Mouse (Mus musculus) heart, adult 11 months (tissue): ENCODE results near the gene Trim44.

Source experiments
- DNase-seq: peaks from one replicate; pipeline ENCODE4 v3.0.0; 2022

Gene Trim44

DNA sequence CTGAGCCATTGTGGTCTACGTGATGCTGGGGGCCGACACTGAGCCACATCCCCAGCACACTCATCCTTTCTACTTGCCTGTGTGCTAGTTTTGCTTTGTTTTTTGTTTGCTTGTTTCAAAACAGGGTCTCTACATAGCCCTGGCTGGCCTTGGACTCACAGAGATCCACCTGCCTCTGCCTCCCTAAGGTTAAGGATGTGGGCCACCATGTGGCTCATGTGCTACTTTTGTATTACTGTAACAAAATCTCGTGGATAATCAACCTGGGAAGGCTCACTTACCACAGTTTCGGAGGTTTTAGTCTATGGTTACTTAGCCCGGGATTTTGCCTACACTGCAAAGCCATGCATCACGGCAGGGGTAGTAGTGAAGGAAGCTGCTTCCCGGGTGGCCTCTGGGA lies 125.5 kb downstream of the Trim44 start:
- DNase-seq: peak; percentile 68

DNA sequence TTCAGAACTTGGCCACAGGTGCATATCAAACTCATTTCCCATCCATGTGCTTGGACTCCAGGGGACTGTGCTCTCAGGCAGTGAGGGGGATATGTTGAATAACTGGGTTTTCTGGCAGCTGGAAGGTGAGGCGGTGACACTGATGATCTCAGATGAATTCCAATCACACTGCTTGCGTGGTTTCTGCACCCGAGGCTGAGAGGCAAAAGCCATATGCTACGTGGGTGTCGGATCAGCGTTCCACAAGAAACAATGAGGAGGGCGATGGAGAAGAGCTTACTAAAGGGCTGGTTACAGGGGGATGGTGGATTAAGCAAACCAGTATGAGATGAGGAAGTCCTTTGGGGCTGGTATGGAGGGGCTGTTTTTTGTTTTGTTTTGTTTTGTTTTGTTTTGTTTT lies 127.8 kb downstream of the Trim44 start:
- peak; percentile 68 for DNase-seq

DNA sequence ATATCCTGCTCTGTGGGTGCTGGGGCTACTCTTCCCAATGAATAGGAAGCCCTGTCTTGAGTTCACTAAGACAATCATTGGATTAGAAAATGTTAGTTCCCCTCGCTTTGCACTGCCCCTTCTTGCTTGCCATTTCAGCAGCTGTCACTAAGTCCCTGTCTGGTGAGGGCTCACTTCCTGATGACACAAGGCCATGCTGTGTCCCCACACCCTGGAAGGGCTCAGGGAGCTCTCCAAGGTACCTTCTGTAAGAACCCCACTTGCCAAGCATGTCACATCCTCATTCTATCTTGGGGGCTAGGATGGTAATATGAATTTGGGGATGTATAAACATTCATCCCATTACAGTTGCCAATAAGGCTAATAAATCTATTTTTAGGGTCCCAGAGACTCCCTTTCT lies 129.7 kb downstream of the Trim44 start:
- peak; percentile 76 for DNase-seq

DNA sequence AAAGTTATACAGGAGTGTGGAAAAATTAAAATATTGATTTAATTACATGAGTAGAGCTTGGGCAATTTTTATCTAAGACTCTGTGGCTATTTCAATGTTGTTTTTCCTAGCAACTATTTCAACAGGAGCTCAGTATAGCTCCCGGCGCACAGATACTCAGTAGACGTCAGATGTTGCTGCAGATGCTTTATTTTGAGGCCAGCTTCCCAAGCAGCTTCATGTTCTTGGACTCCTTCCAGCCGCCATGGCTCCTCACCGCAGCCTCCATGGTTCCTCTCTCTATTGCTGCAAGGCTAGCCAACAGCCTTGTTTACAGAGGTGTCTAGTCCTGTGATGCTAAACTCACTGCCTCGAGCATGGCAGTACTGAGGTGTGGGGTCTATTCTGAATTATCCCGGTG lies 134.3 kb downstream of the Trim44 start:
- DNase-seq: no peak

DNA sequence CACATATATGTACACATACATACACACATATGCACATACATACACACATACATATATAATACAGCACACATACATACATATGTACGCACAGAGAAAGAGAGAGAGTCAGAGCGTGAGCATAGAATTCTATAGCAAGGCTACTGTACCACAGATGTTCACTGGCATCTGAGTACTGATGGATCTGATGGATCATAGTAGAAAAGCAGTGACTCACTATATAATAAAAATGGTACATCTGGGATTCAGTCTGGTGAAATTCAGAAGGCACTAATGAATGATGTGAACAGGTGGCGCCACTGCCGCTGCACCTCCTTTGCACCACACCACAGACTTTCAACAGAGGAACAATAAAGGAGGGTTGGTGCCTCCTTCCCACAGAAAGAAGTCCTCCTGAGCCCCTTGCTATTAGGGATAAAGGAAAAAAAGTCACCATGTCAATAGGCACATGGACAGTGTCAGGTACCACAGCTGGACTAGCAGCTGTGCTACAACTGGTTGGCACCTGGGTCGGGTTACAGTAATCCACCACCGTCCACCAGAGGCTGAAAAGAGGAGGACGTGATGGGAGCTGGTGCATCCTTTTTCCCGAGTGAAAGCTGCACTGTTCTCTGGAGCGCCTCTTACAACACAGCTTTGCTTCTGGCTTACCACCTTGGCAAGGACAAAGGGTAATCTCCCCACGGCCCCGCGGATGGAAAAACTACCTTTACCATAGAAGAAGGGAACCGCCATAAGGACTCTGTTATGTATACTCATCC lies 139.9 kb downstream of the Trim44 start:
- peak; percentile 67 for DNase-seq

DNA sequence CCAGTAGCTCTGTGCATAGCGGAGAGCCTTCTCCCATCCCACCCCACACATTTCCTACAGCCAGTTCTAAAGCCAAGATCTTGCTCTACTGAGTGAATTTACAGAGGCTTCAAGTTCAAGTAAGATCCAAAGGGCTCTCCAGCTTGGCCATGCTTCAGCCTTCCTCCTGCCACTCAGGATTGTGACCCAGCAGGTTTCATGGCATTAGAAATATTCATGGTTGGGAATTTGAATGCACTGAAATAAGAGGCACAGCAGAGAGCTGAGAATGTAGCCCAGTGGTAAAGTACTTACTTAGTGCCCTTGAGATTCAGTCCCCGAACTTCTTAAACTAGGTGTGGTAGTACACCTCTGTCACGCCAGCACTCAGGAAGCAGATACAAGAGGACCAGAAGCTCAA lies 140.7 kb downstream of the Trim44 start:
- DNase-seq: peak; percentile 53

DNA sequence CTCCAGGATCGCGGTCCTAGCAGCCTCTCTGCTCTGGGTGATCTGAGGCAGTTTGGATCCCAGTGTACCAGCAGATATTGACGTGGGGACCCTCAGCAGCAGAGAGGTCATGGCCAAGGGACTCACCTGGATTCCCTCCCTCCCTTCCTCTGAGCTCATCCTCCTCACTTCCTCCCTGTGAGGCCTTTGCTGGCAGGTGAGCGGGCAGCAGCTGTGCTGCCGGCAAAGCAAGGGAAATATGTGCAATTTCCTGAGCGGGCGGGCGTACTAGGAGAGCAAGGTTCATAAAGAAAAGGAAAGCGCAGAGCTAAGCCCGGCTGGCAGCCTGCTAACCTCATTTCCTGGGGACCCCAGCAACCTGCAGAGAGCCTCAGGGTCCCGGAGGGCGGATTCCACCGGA lies 148.5 kb downstream of the Trim44 start:
- peak; percentile 98 for DNase-seq

DNA sequence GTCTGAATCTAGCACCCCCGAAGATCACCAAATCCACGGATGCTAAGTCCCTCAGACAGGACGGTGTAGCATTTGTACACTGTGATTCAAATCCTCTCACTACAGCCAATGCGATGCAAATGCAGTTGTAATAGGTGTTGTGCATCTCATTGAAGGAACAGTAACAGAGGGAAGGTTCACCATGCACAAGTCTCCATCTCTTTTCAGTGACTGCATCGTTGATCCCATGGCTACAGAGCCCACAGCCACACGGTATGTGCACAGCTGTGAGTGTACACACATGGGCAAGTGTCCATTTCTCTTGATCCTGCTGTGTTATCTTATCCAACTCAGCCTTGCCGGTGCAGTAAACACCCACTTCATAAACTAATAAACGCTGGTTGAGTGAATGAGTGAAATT lies 148.9 kb downstream of the Trim44 start:
- DNase-seq: no peak

DNA sequence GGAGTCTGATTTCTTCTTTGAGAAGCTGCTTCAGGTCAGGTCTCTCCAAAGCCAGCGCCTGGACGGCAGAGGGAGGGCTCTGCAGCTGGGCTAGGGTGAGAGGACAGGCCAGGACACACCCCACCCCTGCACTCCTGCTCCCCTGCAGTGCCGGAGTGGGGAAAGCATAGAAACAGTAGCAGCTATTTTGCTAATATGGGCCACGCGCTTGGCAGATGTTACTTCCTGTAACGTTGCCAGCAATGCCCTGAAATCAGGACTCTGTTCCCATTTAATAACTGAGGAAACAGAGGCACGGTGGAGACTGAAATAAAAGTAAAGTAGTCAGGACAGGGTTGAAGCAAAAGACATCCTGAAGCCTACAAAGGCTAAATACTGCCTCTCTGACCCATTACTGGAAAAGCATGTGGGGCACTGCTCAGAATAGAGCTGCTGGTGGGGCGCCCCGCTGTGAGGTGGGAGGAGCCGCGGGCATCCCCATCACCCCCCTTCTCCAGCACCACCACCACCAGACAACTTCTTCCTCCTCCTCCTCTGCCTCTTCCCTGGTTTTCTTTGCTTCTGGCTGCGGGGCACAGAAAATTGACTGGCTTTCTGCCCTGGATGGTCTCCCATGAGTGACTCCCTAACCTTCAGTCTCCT lies 149.5 kb downstream of the Trim44 start:
- peak; percentile 90 for DNase-seq

DNA sequence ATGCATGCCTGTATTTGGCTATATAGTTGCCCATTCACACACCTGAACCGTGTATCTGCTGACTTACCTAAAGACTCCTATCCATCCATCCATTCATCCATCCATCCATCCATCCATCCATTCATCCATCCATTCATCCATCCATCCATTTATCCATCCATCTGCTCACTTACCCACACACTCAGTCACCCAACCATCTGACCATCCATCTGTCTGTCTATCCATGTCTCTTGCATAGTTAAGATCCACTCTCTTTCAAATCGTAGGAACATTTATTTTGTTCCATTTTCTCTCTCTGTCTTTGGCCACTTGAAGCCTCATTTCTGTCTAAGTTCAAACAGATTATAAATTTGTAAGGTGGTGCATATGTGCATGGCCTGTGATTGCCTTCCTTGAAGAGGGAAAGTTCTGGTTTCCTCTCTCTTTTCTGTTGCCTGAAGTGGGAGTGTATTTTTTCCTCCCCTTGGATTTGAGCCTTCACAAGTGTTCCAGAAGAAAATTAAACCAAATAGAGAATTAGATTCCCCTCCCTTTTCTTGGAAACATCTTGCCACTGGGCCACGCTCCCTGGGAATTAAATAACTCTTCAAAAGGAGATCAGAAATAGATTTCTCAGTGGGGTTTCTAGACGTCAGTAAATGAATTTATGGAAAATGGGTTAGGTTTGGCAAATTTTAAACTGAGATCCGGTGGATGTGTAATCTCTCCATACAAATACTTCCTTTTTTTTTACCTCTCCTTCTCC lies 150.9 kb downstream of the Trim44 start:
- no peak for DNase-seq

DNA sequence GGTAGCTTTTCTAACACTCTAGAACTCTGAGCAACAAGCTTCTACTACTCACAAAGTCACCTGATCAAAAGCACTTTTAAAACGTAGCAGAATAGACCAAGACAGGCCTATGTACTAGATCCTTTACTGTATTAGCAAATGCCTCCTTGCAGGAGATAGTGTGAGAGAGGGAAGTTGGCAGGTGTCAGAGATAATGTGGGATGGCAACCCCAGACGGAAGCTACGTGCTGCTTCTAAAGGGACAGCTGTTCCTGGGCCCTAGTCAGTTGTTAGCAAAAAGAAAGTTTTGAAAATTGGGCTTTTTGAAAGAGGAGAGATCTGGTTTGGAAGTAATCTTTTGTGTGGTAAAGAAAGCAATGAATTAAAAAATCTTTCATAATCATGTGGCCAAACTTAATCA lies 151.5 kb downstream of the Trim44 start:
- DNase-seq: no peak

DNA sequence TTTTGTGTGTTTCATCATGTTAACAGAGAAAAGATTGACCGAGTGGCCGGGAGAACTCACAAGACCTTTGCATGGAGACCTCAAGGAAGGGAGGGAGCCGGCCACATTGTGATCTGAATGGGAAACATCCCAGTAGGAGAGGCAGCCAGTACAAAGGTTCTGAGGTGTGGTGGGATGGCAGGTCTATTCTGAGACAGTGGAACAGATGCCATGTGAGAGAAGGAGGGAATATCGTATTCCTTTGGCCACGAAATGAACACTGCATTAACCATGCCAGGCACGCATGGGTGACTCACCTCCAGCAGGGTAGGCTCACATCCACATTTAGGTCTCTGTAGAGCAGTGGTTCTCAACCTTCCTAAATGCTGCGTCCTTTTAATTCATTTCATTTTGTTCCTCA lies 154.4 kb downstream of the Trim44 start:
- peak; percentile 42 for DNase-seq

DNA sequence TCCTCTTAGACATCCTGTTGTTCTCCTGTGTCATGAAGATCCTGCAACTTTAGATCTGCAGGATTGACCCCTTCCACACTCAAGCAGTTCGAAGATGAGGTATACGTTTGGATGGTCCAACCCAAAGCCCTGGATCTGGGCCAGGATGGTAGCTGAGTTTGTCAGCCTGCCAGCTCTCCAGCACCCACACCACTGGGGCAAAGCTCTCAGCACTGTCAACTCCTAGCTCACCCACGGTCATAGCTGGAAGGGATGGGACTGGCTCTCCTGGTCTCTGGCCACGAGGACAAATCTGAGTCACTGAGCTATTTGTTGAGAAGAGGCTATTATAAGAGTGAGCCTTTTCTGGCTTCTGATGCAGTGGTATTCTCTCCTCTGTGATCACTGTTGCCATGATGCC lies 155.0 kb downstream of the Trim44 start:
- peak; percentile 86 for DNase-seq
